In the genomic region with DNA sequence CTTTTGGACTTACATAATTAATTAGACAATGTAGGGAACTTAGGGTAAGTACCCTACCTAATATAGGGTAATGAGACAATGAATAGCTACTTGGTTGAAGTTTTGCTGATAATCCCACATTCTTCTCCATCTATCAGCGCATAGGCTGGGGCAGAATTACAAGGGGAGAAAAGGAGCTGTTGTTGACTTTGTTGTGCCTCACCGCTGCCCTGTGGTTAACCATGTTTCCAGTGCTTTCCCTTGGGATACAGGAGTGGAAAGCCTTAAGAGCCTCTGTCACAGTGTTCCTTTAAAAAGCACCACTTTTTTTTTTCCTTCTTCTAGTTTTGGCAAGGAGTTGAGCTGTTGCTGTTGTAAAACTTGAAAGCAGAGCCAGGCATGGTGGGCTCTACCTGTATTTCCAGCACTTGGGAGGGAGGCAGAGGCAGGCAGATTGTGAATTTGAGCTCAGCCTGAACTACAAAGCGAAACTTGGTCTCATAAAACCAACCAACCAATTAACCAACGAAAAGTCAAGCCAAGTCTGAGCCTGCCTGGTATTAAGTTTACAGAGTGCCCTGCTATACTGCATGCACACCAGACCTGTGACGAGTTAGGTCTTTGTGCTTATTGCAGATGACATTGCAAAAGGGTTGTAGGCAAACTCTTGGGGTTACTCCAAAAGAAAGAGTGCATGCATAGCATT, we compare ENCODE assay signal across 31 mouse cellular contexts.
DNase-seq lines count a peak whose midpoint lies in the region; ATAC-seq and TF ChIP-seq lines count a peak whose summit lies in the region.
"Had no signal": no experiment of that assay in that cellular context is flagged by ENCODE, and none has a peak within 500 bp of the region (broad histone marks: within the 10 kb centered on the region; RNA-seq: fewer than 3 reads in every experiment).

No protein-coding gene starts in this region.

- no peaks in the 10 kb centered on the region for H3K4me1 ChIP-seq in kidney, embryonic 14.5 days (ENCODE audit: control insufficient read depth, insufficient read depth, low read length)
- no peaks in the 10 kb centered on the region for H3K4me1 ChIP-seq in kidney, postnatal 0 days (replicated peaks; ENCODE audit: insufficient read depth, low read length)
- peaks cover 46% of the 10 kb centered on the region for H3K4me1 ChIP-seq in limb, embryonic 12.5 days (replicated peaks)
- no peaks in the 10 kb centered on the region for H3K4me1 ChIP-seq in midbrain, embryonic 11.5 days (ENCODE audit: control insufficient read depth, insufficient read depth, low read length)
- H3K4me1 ChIP-seq: embryonic facial prominence, embryonic 12.5 days; hindbrain, embryonic 10.5 days; hindbrain, embryonic 15.5 days; megakaryocyte, embryonic 14.5 days; midbrain, embryonic 13.5 days; neural tube, embryonic 13.5 days had no signal

- no peak overlapping the region for H3K4me3 ChIP-seq in kidney, embryonic 14.5 days (ENCODE audit: low read length)
- H3K4me3 ChIP-seq in kidney, postnatal 0 days (replicated peaks; ENCODE audit: low read depth, low read length) = no peak overlapping the region
- no peak overlapping the region for H3K4me3 ChIP-seq in limb, embryonic 12.5 days (replicated peaks)
- H3K4me3 ChIP-seq in midbrain, embryonic 11.5 days (ENCODE audit: low read depth, low read length) = no peak overlapping the region
- H3K4me3 ChIP-seq: embryonic facial prominence, embryonic 12.5 days; gastrocnemius, adult 2 months; heart, embryonic 13.5 days; hindbrain, embryonic 10.5 days; hindbrain, embryonic 15.5 days; megakaryocyte, embryonic 14.5 days; midbrain, embryonic 13.5 days; neural tube, embryonic 13.5 days had no signal

- H3K27ac ChIP-seq in kidney, embryonic 14.5 days (ENCODE audit: low read depth, low read length) = no peak overlapping the region
- no peak overlapping the region for H3K27ac ChIP-seq in kidney, postnatal 0 days
- peak overlapping the region; percentile 62 for H3K27ac ChIP-seq in limb, embryonic 12.5 days
- H3K27ac ChIP-seq in midbrain, embryonic 11.5 days (ENCODE audit: low read depth, low read length) = no peak overlapping the region
- H3K27ac ChIP-seq: embryonic facial prominence, embryonic 12.5 days; gastrocnemius, adult 2 months; heart, embryonic 13.5 days; hindbrain, embryonic 10.5 days; hindbrain, embryonic 15.5 days; liver, embryonic 14.5 days; midbrain, embryonic 13.5 days; neural tube, embryonic 13.5 days; stomach, postnatal 0 days had no signal

- no peaks in the 10 kb centered on the region for H3K27me3 ChIP-seq in kidney, embryonic 14.5 days (ENCODE audit: control insufficient read depth, insufficient read depth, low read length)
- no peaks in the 10 kb centered on the region for H3K27me3 ChIP-seq in kidney, postnatal 0 days (ENCODE audit: insufficient read depth, low read length)
- H3K27me3 ChIP-seq in limb, embryonic 12.5 days = no peaks in the 10 kb centered on the region
- H3K27me3 ChIP-seq in midbrain, embryonic 11.5 days (ENCODE audit: control insufficient read depth, insufficient read depth, low read length) = no peaks in the 10 kb centered on the region
- H3K27me3 ChIP-seq: embryonic facial prominence, embryonic 12.5 days; heart, embryonic 13.5 days; hindbrain, embryonic 15.5 days; megakaryocyte, embryonic 14.5 days; midbrain, embryonic 13.5 days; neural tube, embryonic 13.5 days had no signal

- no peak for DNase-seq in kidney, adult 11 months
- DNase-seq in 3T3-L1 (ENCODE audit: low read depth, low spot score) = peak; percentile 7
- DNase-seq in kidney, postnatal 0 days (ENCODE audit: low spot score) = peak; percentile 6
- no peak for DNase-seq in left cerebral cortex, adult 9 months (ENCODE audit: low spot score in 2 of 2)
- no peak for DNase-seq in lung, postnatal 25 days (ENCODE audit: low spot score)
- DNase-seq in midbrain, embryonic 11.5 days (ENCODE audit: low spot score, missing footprints) = no peak
- DNase-seq: adrenal gland, postnatal 14 days; cerebellum, adult 11 months; cerebellum, adult 9-10 months; embryo, embryonic 11 days; gastrocnemius, adult 2 months; heart, postnatal 10 days; left cerebral cortex, postnatal 4 days; lung, embryonic 14.5 days; lung, postnatal 4 days; right cerebral cortex, postnatal 4 days; thymus, postnatal 4 days had no signal

- WGBS in kidney, embryonic 14.5 days = 50% methylated on average over 5 of the region's 5 CpGs
- 45% methylated on average over 5 of the region's 5 CpGs for WGBS in kidney, postnatal 0 days
- 40% methylated on average over 5 of the region's 5 CpGs for WGBS in limb, embryonic 12.5 days
- 83% methylated on average over 5 of the region's 5 CpGs for WGBS in midbrain, embryonic 11.5 days

- H3K9ac ChIP-seq in kidney, embryonic 14.5 days (ENCODE audit: low read depth, low read length) = no peak overlapping the region
- H3K9ac ChIP-seq in kidney, postnatal 0 days (ENCODE audit: low read depth, low read length) = no peak overlapping the region
- H3K9ac ChIP-seq in limb, embryonic 12.5 days (replicated peaks) = no peak overlapping the region
- no peak overlapping the region for H3K9ac ChIP-seq in midbrain, embryonic 11.5 days (ENCODE audit: low read length)
- H3K9ac ChIP-seq: embryonic facial prominence, embryonic 12.5 days; heart, embryonic 13.5 days; hindbrain, embryonic 15.5 days; liver, embryonic 14.5 days; lung, embryonic 14.5 days; midbrain, embryonic 13.5 days; neural tube, embryonic 13.5 days had no signal

- peak; percentile 72; the same call in 1 of the 2 replicates for ATAC-seq in kidney, embryonic 14.5 days (ENCODE audit: low FRiP score, low TSS enrichment)
- no peak for ATAC-seq in kidney, postnatal 0 days (replicated peaks; ENCODE audit: low FRiP score, low read depth)
- peak; percentile 84 for ATAC-seq in limb, embryonic 12.5 days (ENCODE audit: insufficient number of reproducible peaks, insufficient read depth, low FRiP score, low TSS enrichment, low read depth)
- no peak for ATAC-seq in midbrain, embryonic 11.5 days (ENCODE audit: low FRiP score)
- ATAC-seq: forebrain, embryonic 14.5 days; inflammation-experienced regulatory T-cells, adult 6 months; midbrain, embryonic 13.5 days had no signal

- H3K36me3 ChIP-seq in kidney, embryonic 14.5 days (ENCODE audit: control insufficient read depth, insufficient read depth, low read length) = no peaks in the 10 kb centered on the region
- no peaks in the 10 kb centered on the region for H3K36me3 ChIP-seq in kidney, postnatal 0 days (ENCODE audit: insufficient read depth, low read length)
- H3K36me3 ChIP-seq in limb, embryonic 12.5 days = no peaks in the 10 kb centered on the region
- no peaks in the 10 kb centered on the region for H3K36me3 ChIP-seq in midbrain, embryonic 11.5 days (ENCODE audit: control insufficient read depth, insufficient read depth, low read length)
- H3K36me3 ChIP-seq: embryonic facial prominence, embryonic 12.5 days; G1E; heart, embryonic 13.5 days; hindbrain, embryonic 10.5 days; hindbrain, embryonic 15.5 days; midbrain, embryonic 13.5 days; neural tube, embryonic 13.5 days had no signal

- H3K4me2 ChIP-seq in kidney, embryonic 14.5 days (replicated peaks; ENCODE audit: low read depth, low read length) = no peak overlapping the region
- H3K4me2 ChIP-seq in kidney, postnatal 0 days (ENCODE audit: low read length) = no peak overlapping the region
- no peak overlapping the region for H3K4me2 ChIP-seq in limb, embryonic 12.5 days
- no peak overlapping the region for H3K4me2 ChIP-seq in midbrain, embryonic 11.5 days
- H3K4me2 ChIP-seq: embryonic facial prominence, embryonic 12.5 days; heart, embryonic 13.5 days; hindbrain, embryonic 15.5 days; lung, embryonic 14.5 days; midbrain, embryonic 13.5 days; neural tube, embryonic 13.5 days had no signal

- H3K9me3 ChIP-seq in kidney, embryonic 14.5 days (ENCODE audit: control insufficient read depth, low read length) = no peaks in the 10 kb centered on the region
- peaks cover 3% of the 10 kb centered on the region; the same call in 1 of the 2 replicates for H3K9me3 ChIP-seq in kidney, postnatal 0 days (replicated peaks; ENCODE audit: low read length)
- H3K9me3 ChIP-seq in limb, embryonic 12.5 days = peaks cover 6% of the 10 kb centered on the region; the same call in 1 of the 2 replicates
- H3K9me3 ChIP-seq in midbrain, embryonic 11.5 days (ENCODE audit: control insufficient read depth, low read length) = no peaks in the 10 kb centered on the region
- H3K9me3 ChIP-seq: embryonic facial prominence, embryonic 12.5 days; G1E; heart, embryonic 13.5 days; hindbrain, embryonic 10.5 days; hindbrain, embryonic 15.5 days; midbrain, embryonic 13.5 days; neural tube, embryonic 13.5 days had no signal

- TF ChIP-seq CTCF in kidney, postnatal 0 days (IDR thresholded peaks at IDR 0.05; ENCODE audit: low read depth) = no peak

Comparison
In these comparisons a context has a peak if more than half of its experiments do, and no peak if none do; other contexts are left out.
1. ATAC-seq: peak in kidney, embryonic 14.5 days (single experiment) and limb, embryonic 12.5 days (single experiment); none in kidney, postnatal 0 days (single experiment) and midbrain, embryonic 11.5 days (single experiment).
2. DNase-seq: peak in 3T3-L1 (single experiment) and kidney, postnatal 0 days (single experiment); none in kidney, adult 11 months (single experiment), left cerebral cortex, adult 9 months (0 of 2), lung, postnatal 25 days (single experiment) and midbrain, embryonic 11.5 days (single experiment).